Mouse (Mus musculus): ENCODE data around the gene H2-DMa. TPM values are rescaled to one million over a fixed set of nuclear protein-coding genes. Genes with fewer than 3 reads are reported as not detected.
A peak's percentile ranks its signal among the peaks of the same experiment; 100 is the strongest.
"Not testable (repeated sequence)": the region's sequence is repeated elsewhere in the genome, so short reads cannot be mapped to it uniquely, and the experiment has no call there.

The H2-DMa gene
- total RNA-seq, 2 experiments from 2014 or later: 11.4 to 12.7 TPM

- no peak for DNase-seq
Observed at GRCm38 (mm10) chr17:34126826-34127420, 7.6 kb downstream of the H2-DMa start.

GRCm38 (mm10) chr17:34127475-34127874 is 8.1 kb downstream of the H2-DMa start:
- peak; percentile 51 to 70 for DNase-seq

GRCm38 (mm10) chr17:34128264-34128937 is 9.1 kb downstream of the H2-DMa start:
- no peak for DNase-seq

- no peak for DNase-seq
Observed at GRCm38 (mm10) chr17:34128944-34129791, 9.8 kb downstream of the H2-DMa start.

GRCm38 (mm10) chr17:34130073-34130947 is 11.0 kb downstream of the H2-DMa start:
- DNase-seq: no peak

GRCm38 (mm10) chr17:34131911-34132310 is 12.6 kb downstream of the H2-DMa start:
- no peak for DNase-seq

- no peak for DNase-seq
Observed at GRCm38 (mm10) chr17:34133289-34133688, 13.9 kb downstream of the H2-DMa start.

GRCm38 (mm10) chr17:34134451-34134850 is 15.1 kb downstream of the H2-DMa start:
- no peak for DNase-seq

GRCm38 (mm10) chr17:34135297-34136224 is 16.2 kb downstream of the H2-DMa start:
- peak; percentile 98 to 99 for DNase-seq

GRCm38 (mm10) chr17:34137601-34138000 is 18.3 kb downstream of the H2-DMa start:
- DNase-seq: no peak

GRCm38 (mm10) chr17:34138655-34139054 is 19.3 kb downstream of the H2-DMa start:
- DNase-seq: no peak

- DNase-seq: peak; percentile 46 to 47
Observed at GRCm38 (mm10) chr17:34139416-34139815, 20.1 kb downstream of the H2-DMa start.

GRCm38 (mm10) chr17:34140240-34140639 is 20.9 kb downstream of the H2-DMa start:
- no peak for DNase-seq

GRCm38 (mm10) chr17:34141448-34141847 is 22.1 kb downstream of the H2-DMa start:
- DNase-seq: no peak

GRCm38 (mm10) chr17:34142456-34143010 is 23.2 kb downstream of the H2-DMa start:
- no peak for DNase-seq

GRCm38 (mm10) chr17:34143033-34143432 is 23.7 kb downstream of the H2-DMa start, which contains the start of gene H2-DMb2:
H2-DMb2 (plus strand) TSS chr17:34143307.
- peak; percentile 10 to 70 for DNase-seq

- DNase-seq: no peak
Observed at GRCm38 (mm10) chr17:34143461-34143860, 24.1 kb downstream of the H2-DMa start.

- not testable (repeated sequence) for DNase-seq
Observed at GRCm38 (mm10) chr17:34144221-34144620, 24.9 kb downstream of the H2-DMa start.

- DNase-seq: no peak
Observed at GRCm38 (mm10) chr17:34144960-34145371, 25.6 kb downstream of the H2-DMa start.

- peak; percentile 23 to 51 for DNase-seq
Observed at GRCm38 (mm10) chr17:34152923-34153322, 33.6 kb downstream of the H2-DMa start, which contains the start of gene H2-DMb1. H2-DMb1 (plus strand) TSS chr17:34153072.

All from adrenal gland, postnatal 36 days (tissue).